Mouse (Mus musculus): ENCODE data around the gene Kdelr1. TPM values are rescaled to one million over a fixed set of nuclear protein-coding genes. Genes with fewer than 3 reads are reported as not detected.

Gene Kdelr1
- 98.6 TPM for polyA plus RNA-seq (2014; fragmentation: Illumina TruSeq; extraction: RNeasy Lipid Tissue Mini Kit (QIAGEN cat#74804); ENCODE audit: low read depth, low replicate concordance)

GRCm38 (mm10) chr7:45872624-45873023, at the start of gene Kdelr1:
Kdelr1 (plus strand) TSS chr7:45872772.

DNA sequence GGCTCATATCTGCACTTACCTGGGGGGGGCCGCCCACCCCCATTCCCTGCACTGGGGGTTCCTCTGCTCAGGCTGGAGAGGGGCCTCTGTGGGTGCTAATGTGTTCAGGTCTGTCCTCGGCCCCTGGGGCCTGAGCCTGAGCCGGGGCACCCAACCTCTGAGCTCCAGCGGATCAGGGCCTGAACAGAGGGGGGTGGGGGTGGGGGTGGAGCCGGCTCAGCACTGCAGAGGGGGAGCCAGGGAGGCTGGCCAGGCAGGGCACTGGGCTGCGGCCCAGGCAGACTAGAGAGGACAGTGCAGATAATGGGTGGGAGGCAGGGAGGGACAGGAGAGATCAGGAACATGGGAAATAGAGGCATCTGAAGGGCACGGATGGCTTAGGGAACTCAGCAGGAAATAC, 48.0 kb upstream of the Kdelr1 start, which contains the start of gene Kcnj14:
Gene Kcnj14, minus strand, starts transcription at position 185 of the 400 bp plus-strand sequence.

GRCm38 (mm10) chr7:45830427-45831127, 42.0 kb upstream of the Kdelr1 start, which contains the start of gene Grwd1:
Grwd1 (minus strand) TSS chr7:45830944.

GRCm38 (mm10) chr7:45878278-45878677, 5.7 kb downstream of the Kdelr1 start, which contains the start of gene Grin2d:
Grin2d (minus strand) TSS chr7:45878378.

GRCm38 (mm10) chr7:45896517-45897257, 24.1 kb downstream of the Kdelr1 start, which contains the start of the genes Syngr4 and Tmem143:
Syngr4 (minus strand) TSS chr7:45896714.
Tmem143 (plus strand) TSS chr7:45896941.

DNA sequence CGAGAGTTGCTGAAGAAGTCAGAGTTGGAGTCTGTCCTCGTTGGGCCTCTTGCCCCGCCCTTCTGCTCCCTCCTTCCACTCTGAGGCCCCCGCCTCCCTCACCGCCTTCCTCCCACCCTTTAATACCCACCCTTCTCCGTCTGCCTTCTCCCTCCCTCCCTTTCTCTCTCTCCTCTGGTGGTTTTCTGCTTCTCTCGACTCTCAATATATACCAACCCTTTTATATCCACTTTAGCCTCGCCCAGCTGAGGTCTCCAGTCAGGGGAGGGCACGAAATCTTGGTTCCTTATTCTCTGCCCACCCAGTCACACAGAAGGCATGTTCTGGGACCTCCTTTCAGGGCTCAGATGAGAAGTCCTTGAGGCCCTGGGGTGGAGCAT, 48.7 kb downstream of the Kdelr1 start, which contains the start of gene Emp3:
Gene Emp3, minus strand, starts transcription at position 163 of the 380 bp plus-strand sequence.

GRCm38 (mm10) chr7:45923762-45924428, 51.3 kb downstream of the Kdelr1 start, which contains the start of gene Ccdc114:
Ccdc114 (plus strand) TSS chr7:45924072.

Other genes starting within 250 kb of the Kdelr1 start
- gene Rasip1, start 245.3 kb upstream of the Kdelr1 start, polyA plus RNA-seq (2014; fragmentation: Illumina TruSeq; extraction: RNeasy Lipid Tissue Mini Kit (QIAGEN cat#74804); ENCODE audit: low read depth, low replicate concordance): not detected
- gene Mamstr, start 232.8 kb upstream of the Kdelr1 start, polyA plus RNA-seq (2014; fragmentation: Illumina TruSeq; extraction: RNeasy Lipid Tissue Mini Kit (QIAGEN cat#74804); ENCODE audit: low read depth, low replicate concordance): 0.19 TPM
- gene Fut2, start 206.4 kb upstream of the Kdelr1 start, polyA plus RNA-seq (2014; fragmentation: Illumina TruSeq; extraction: RNeasy Lipid Tissue Mini Kit (QIAGEN cat#74804); ENCODE audit: low read depth, low replicate concordance): 61.8 TPM
- gene Ntn5, start 188.8 kb upstream of the Kdelr1 start, polyA plus RNA-seq (2014; fragmentation: Illumina TruSeq; extraction: RNeasy Lipid Tissue Mini Kit (QIAGEN cat#74804); ENCODE audit: low read depth, low replicate concordance): not detected
- gene Sec1, start 178.4 kb upstream of the Kdelr1 start, polyA plus RNA-seq (2014; fragmentation: Illumina TruSeq; extraction: RNeasy Lipid Tissue Mini Kit (QIAGEN cat#74804); ENCODE audit: low read depth, low replicate concordance): not detected
- not detected for gene Car11, start 172.9 kb upstream of the Kdelr1 start, polyA plus RNA-seq (2014; fragmentation: Illumina TruSeq; extraction: RNeasy Lipid Tissue Mini Kit (QIAGEN cat#74804); ENCODE audit: low read depth, low replicate concordance)
- gene Dbp, start 167.7 kb upstream of the Kdelr1 start, polyA plus RNA-seq (2014; fragmentation: Illumina TruSeq; extraction: RNeasy Lipid Tissue Mini Kit (QIAGEN cat#74804); ENCODE audit: low read depth, low replicate concordance): 2.9 TPM
- 2.1 TPM for gene Rpl18, start 157.3 kb upstream of the Kdelr1 start, polyA plus RNA-seq (2014; fragmentation: Illumina TruSeq; extraction: RNeasy Lipid Tissue Mini Kit (QIAGEN cat#74804); ENCODE audit: low read depth, low replicate concordance)
- gene Sphk2, start 154.8 kb upstream of the Kdelr1 start, polyA plus RNA-seq (2014; fragmentation: Illumina TruSeq; extraction: RNeasy Lipid Tissue Mini Kit (QIAGEN cat#74804); ENCODE audit: low read depth, low replicate concordance): 0.66 TPM
- gene Fam83e, start 151.6 kb upstream of the Kdelr1 start, polyA plus RNA-seq (2014; fragmentation: Illumina TruSeq; extraction: RNeasy Lipid Tissue Mini Kit (QIAGEN cat#74804); ENCODE audit: low read depth, low replicate concordance): 55.9 TPM
- gene Spaca4, start 147.0 kb upstream of the Kdelr1 start, polyA plus RNA-seq (2014; fragmentation: Illumina TruSeq; extraction: RNeasy Lipid Tissue Mini Kit (QIAGEN cat#74804); ENCODE audit: low read depth, low replicate concordance): not detected
- not detected for gene Lmtk3, start 89.0 kb upstream of the Kdelr1 start, polyA plus RNA-seq (2014; fragmentation: Illumina TruSeq; extraction: RNeasy Lipid Tissue Mini Kit (QIAGEN cat#74804); ENCODE audit: low read depth, low replicate concordance)
- 2.6 TPM for gene Sult2b1, start 88.1 kb upstream of the Kdelr1 start, polyA plus RNA-seq (2014; fragmentation: Illumina TruSeq; extraction: RNeasy Lipid Tissue Mini Kit (QIAGEN cat#74804); ENCODE audit: low read depth, low replicate concordance)
- 17.2 TPM for gene Cyth2, start 58.2 kb upstream of the Kdelr1 start, polyA plus RNA-seq (2014; fragmentation: Illumina TruSeq; extraction: RNeasy Lipid Tissue Mini Kit (QIAGEN cat#74804); ENCODE audit: low read depth, low replicate concordance)
- gene Kcnj14, start 48.0 kb upstream of the Kdelr1 start, polyA plus RNA-seq (2014; fragmentation: Illumina TruSeq; extraction: RNeasy Lipid Tissue Mini Kit (QIAGEN cat#74804); ENCODE audit: low read depth, low replicate concordance): not detected
- not detected for gene Grwd1, start 41.8 kb upstream of the Kdelr1 start, polyA plus RNA-seq (2014; fragmentation: Illumina TruSeq; extraction: RNeasy Lipid Tissue Mini Kit (QIAGEN cat#74804); ENCODE audit: low read depth, low replicate concordance)
- gene Grin2d, start 5.6 kb downstream of the Kdelr1 start, polyA plus RNA-seq (2014; fragmentation: Illumina TruSeq; extraction: RNeasy Lipid Tissue Mini Kit (QIAGEN cat#74804); ENCODE audit: low read depth, low replicate concordance): not detected
- not detected for gene Syngr4, start 23.9 kb downstream of the Kdelr1 start, polyA plus RNA-seq (2014; fragmentation: Illumina TruSeq; extraction: RNeasy Lipid Tissue Mini Kit (QIAGEN cat#74804); ENCODE audit: low read depth, low replicate concordance)
- gene Tmem143, start 24.2 kb downstream of the Kdelr1 start, polyA plus RNA-seq (2014; fragmentation: Illumina TruSeq; extraction: RNeasy Lipid Tissue Mini Kit (QIAGEN cat#74804); ENCODE audit: low read depth, low replicate concordance): 0.63 TPM
- gene Emp3, start 48.6 kb downstream of the Kdelr1 start, polyA plus RNA-seq (2014; fragmentation: Illumina TruSeq; extraction: RNeasy Lipid Tissue Mini Kit (QIAGEN cat#74804); ENCODE audit: low read depth, low replicate concordance): not detected
- gene Ccdc114, start 51.3 kb downstream of the Kdelr1 start, polyA plus RNA-seq (2014; fragmentation: Illumina TruSeq; extraction: RNeasy Lipid Tissue Mini Kit (QIAGEN cat#74804); ENCODE audit: low read depth, low replicate concordance): 1.2 TPM
- gene Abcc6, start 157.5 kb downstream of the Kdelr1 start, polyA plus RNA-seq (2014; fragmentation: Illumina TruSeq; extraction: RNeasy Lipid Tissue Mini Kit (QIAGEN cat#74804); ENCODE audit: low read depth, low replicate concordance): 0.09 TPM
- 2.8 TPM for gene Nomo1, start 160.9 kb downstream of the Kdelr1 start, polyA plus RNA-seq (2014; fragmentation: Illumina TruSeq; extraction: RNeasy Lipid Tissue Mini Kit (QIAGEN cat#74804); ENCODE audit: low read depth, low replicate concordance)
- not detected for gene Kcnj11, start 228.0 kb downstream of the Kdelr1 start, polyA plus RNA-seq (2014; fragmentation: Illumina TruSeq; extraction: RNeasy Lipid Tissue Mini Kit (QIAGEN cat#74804); ENCODE audit: low read depth, low replicate concordance)